Mouse (Mus musculus): Measurements from ENCODE around the gene Akt1.

Gene Akt1

DNA sequence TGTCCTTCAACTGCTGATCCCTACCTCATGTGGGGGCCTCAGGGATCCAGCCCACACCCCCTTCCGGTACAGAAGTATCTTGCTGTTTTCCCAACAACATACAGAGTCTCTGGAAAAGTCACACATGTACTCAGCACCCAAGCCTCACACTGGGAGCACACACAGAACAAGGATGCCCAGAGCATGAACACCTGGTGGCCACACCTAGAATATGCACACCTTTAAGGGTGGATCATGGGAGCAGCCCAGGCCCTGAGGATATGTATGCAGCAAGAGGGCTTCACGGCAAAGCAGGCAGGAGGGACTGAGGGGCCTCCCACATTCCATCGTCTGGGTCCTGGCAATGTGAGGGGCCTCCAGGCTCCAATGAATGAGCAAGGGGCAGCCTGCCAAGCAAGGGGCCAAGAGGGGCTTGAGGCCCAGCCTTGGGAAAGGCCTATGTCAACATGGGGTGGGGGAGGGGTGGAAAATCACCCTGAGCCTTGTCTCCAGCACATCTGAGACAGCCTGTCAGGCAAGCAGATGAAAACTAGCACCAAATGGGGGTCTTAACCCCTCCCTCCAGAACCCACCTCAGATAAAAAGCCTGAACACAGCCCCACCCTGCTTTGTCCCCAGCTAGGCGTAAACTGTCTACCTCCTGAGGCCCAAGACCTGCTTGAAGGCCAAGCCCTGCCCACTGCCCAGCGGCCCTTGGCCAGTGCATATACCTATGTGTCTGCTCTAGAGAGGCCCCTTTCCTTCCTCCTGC, 13.9 kb downstream of the Akt1 start:
- DNase-seq (ENCODE audit: low read depth) = no peak

DNA sequence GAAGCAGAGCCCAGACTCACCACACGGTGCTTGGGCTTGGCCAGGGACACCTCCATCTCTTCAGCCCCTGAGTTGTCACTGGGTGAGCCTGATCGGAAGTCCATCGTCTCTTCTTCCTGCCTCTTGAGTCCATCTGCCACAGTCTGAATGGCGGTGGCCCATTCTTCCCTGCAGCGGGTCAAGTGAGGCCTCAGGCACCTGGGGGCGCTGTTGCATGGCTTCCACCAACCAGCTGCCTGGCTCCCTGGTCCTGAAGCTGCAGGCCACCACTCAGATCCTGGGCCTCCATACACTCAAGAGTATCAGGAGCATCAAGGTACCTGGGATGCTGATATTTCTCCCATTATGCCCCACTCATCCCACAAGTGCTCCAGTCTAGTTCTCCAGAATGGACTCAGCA, 15.6 kb downstream of the Akt1 start:
- DNase-seq (ENCODE audit: low read depth) = no peak

DNA sequence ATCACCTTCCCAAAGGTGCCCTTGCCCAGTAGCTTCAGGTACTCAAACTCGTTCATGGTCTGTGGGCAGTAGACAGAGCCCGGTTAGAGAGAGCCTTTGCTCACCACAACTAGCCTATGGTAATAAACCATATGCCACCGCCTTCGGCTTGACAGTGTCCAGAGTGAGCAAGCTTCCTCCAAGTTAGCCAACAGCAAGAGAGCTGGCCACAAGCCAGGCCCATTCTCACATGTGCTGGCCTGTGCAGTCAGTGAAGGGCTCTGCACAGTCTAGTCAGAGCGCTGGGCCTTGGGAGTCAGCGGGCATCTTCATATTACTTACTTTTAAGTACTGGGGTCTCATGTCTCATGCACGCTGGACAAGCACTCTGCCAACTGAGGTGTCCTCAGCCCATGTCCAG, 16.1 kb downstream of the Akt1 start:
- DNase-seq (ENCODE audit: low read depth) = no peak

DNA sequence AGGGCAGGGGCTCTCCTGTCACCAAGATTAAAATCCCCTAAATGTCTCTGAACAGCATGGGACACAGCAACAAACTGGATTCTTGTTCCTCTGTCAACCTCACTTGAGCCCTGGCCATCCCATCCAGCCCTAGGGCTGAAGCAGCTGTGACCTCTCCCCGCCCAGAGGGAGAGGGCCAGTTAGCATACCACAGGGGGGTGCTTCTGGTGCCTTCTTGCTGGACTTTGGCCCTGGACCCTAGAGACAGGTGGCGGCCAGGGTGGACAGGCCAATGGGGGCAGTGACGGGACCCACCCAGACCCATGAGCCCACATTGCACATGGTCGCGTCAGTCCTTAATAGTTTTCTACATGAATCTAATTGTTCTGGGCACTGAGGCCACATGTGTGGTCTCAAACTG, 20.6 kb downstream of the Akt1 start:
- no peak for DNase-seq (ENCODE audit: low read depth)

DNA sequence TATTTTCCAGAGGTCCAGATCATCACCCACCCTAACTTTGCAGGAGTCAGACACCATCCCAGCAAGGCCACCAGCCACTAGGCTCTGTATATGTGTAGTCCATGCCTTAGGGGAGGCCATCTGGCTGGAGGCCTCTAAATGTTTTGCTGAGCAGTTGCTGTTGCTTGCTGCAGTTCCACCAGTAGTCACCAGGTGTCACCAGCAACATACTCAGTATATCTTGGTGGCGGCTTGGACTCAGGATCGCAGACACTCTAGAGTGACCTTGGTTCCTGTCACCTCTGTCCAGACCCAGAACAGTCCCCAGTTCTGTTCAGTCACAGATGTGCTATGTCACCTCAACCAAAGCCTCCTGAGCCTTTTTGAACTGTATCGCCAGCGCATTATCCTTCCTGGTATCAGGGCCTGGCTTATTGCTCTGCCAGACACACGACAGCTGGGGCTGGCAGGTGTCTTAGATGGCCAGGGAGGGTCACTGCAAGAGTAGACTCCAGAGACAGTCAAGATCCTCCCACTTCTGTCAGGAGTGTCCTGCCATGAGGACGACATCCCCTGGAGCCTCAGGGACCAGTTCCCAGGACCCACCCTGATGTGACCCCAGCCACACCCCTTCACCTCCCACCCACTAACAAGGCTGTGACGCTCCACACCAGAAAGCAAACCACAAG, 21.4 kb downstream of the Akt1 start:
- peak; percentile 90 for DNase-seq (ENCODE audit: low read depth)

DNA sequence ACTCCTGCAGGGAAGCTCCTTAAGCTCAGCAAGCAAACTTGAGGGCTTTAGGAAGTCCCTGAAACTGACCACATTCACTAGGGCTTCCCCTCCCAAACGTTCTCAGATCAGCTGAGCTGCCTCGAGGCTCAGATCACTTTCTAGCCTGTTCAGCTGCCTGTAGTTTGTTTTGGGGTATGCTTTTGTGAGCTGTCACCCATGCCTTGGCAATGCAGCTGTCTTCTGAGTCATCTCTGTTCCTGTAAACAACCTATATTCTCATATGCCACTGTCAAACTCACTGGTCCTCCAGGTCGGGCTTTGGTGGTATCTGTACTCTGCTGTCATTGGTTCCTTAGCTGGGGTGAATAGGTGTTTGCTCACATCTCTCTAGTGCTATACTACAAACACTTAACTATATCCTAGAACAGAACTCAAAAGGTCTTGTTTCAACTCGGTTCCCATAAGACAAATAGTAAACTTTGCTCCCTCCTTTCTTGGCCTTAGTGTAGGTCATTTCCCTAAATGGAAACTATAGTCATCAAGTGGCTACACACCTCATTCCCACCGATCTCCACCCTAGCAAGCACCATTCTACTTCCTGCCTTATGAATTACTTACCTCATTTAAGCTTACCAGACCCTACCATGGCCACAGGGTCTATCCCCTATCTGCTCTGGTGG, 22.8 kb downstream of the Akt1 start:
- DNase-seq (ENCODE audit: low read depth) = no peak

DNA sequence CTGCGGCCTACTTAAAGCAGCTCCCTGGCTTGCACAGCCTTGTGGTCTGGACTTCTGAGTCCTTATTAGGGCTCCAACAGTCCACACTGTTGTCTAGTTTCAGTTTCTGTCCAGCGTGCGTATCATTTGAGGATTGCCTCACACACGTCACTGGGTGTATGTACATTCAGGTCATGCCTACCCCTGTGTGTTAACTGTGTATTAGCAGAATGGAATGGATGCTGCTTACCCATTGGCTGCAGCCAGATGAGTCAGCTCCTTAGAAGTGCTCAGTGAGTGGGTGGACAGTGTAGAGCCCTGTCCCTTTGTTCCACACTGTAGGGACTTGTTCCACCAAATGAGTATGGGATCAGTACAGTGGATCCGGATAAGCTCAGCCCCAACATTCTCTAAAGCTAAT, 26.6 kb downstream of the Akt1 start:
- DNase-seq (ENCODE audit: low read depth) = no peak

DNA sequence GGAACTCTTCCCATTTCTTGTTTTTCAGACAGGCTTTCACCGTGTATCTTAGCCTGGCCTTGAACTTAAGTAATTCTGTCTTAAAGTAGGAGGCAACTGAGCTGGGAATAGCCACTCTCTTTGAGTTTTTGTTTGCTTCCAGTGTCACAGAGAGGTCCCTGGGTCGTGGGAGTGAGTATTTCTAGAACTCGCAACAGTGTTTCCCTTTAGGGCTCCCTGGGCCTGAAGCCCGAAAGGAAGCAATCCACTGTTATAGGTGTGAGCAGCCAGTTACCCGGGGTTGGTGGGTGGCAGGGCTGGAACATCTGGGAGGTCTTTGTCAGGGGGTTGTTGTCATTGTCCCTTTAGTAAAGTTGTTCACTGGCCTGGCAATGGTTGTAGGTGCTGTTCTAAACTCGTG, 28.5 kb downstream of the Akt1 start:
- no peak for DNase-seq (ENCODE audit: low read depth)

DNA sequence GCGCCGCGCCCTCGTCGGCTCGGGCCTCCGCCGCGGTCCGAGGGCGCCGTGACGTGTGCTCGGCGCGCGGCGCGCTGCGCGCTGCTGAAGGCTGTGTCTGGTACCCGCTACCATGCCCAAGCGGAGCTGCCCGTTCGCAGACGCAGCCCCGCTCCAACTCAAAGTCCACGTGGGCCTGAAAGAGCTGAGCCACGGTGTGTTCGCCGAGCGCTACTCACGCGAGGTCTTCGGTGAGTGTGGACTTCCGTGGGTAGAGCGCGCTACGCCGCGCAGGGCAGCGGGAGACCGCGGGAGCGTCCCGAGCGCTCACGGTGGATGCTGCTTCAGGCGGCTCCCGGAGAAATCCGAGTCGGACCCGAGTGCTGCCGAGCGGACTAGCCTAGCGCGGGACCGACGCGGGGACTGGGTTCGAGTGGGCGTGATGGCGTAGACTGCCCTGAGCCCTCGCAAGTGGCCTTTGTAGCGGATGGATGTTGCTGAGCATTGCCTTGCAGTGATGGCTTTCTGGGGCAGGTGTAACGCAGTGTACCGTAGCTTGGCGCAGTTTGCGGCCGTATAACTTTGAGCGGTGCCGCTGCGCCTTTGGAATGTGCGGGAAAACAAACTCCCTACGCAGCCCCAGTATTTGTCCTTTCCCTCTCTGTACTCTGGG, 29.7 kb downstream of the Akt1 start:
- no peak for DNase-seq (ENCODE audit: low read depth)

DNA sequence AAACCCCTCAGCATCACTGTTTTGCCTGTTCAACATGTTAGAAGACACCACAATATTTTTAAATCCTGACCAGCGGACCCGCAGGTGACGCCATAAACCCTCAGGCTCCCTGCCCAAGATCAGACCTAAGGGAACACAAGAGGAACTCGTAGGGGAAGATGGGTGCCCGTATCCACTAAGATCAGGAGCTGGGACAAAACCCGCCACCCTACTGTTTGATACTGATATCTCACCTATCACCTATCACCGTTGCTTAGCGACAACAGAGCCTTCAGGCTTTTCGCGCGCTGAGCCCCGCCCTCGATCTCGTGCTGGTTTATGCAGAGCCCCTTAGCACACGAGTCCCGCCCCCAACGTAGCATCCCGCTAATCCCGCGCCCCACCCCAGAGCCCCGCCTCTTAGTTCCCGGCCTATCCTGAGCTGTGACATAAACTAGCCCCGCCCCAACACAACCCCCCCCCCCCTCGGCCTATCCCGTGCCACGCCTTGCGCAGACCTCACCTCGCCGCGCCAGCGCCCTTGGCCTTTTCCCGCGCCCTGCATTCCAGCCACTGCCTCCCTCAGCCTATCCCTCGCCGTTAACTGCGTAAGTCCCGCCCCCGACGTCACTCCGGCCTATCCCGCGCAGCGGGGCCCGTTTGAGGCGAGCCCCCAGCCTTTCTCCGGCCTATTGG, 30.4 kb downstream of the Akt1 start, which contains the start of gene Siva1:
Gene Siva1 (plus strand): TSS at position 500 of the 675 bp plus-strand sequence.
- peak; percentile 97 for DNase-seq (ENCODE audit: low read depth)

DNA sequence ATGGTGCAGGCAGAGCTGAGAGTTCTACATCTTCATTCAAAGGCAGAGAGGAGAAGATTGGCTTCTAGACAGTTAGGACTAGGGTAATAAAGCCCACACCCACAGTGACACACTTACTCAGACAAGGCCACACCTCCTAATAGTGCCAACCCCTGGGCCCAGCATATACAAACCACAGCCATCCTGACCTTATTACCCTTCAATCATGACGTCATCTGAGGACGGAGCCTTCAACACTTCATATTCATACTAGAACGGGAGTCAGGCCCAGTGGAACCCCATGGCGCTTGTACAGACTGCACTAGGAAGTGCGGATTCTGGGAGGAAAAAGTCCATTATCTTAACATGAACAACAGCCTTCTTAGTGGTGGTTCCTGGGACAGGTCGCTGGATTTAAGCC, 31.6 kb downstream of the Akt1 start:
- no peak for DNase-seq (ENCODE audit: low read depth)

DNA sequence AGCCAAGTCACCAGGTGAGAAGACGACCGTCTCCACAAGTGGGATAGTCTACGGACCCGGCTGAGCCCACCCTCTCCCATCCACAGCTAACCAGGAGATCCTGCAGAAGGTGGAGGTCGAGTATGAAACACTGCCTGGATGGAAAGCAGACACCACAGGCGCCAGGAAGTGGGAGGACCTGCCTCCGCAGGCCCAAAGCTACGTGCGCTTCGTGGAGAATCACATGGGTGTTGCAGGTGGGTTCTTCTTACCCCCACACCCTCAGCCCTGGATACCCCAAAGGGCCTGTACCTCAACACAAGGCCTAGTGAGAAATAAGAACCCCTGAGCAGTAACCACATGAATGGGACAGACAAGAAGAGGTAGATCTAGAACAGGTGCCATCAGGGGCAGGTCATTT, 35.2 kb downstream of the Akt1 start:
- DNase-seq (ENCODE audit: low read depth) = no peak

DNA sequence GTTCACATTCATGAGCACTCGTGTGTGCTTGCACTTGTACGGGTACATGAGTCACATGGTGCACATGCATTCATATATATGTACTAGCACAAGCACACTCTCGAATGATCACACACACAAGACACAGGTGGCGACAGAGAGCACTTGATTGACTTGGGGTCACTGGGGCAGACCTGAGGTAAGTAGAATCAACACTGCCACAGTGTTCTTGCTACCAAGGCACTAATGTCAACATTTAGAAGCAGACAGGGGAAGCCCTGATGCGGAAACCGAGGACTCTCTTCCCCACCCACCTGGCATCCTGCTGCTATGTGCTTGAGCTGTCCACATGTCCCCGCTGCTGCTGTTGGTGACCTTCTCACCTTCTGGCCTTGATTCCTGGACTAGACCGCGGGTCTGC, 41.0 kb downstream of the Akt1 start:
- DNase-seq (ENCODE audit: low read depth) = no peak

DNA sequence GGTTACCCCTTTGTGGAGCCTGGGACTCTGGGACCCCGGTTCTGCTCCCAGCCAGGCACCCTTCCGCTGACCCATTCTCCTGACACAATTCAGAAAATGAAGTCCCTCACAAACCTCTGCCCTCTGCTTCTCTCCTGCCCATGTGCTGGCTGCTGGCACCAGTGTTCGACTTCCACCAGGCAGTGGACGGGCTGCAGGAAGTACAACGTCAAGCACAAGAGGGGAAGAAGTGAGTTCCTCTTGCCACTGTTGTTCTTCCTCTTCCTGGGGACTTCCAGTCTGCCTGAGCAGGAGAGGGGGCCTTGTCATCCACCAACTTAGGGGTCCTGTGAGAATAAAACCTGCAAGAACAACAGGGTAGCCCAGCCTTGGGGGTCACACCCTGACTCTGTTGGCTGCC, 41.8 kb downstream of the Akt1 start:
- DNase-seq (ENCODE audit: low read depth) = no peak

DNA sequence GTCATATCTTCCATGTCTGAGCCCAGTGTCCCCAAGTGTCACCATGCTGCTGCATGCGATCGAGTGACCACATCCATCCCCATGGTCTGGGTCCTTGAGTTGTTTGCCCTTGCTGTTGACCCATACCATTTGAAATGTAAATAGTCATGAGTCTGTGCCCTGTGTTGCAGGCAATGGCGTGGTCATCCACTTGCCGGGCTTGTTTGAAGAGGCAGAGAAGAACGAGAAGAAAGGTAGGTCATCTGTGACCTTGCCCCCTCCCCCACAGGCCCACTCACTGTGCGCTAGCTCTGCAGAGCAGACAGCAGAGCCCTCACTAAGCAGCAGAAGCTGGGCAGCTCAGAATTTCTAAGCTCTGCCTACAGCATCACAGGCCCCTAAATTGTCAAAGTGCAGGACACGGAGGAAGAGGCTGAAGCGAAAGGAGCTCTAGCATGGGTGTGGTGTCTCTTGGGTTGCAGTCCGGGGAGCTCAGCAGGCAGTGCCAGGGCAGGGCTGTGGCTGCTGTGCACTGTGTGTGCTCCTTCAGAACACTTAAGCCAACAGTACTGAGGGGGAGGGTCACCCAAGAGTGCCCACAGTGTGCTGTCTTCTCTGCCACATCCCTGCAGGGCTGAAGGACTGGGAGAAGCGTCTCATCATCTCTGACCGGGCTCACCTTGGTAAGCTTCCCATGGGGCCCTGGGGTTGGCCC, 42.5 kb downstream of the Akt1 start:
- no peak for DNase-seq (ENCODE audit: low read depth)

DNA sequence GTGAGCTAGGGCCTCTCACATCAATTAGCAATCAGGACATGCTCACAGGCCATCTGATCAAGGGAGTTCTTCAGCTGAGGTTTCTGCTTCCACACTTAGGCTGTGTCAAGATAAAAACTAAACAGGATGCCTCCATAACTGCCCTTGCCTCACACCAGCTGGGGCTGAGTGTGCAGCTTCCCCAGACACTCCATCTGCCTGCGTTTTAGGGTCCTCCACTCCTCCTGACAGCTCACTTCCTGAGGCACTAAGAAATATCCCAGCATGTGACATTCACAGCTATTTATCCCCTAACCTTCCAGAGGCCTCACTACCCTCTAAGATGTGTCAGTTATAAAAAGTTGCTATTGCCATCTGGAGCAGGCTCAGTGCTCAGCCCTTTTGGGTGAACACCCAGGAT, 43.2 kb downstream of the Akt1 start:
- no peak for DNase-seq (ENCODE audit: low read depth)

DNA sequence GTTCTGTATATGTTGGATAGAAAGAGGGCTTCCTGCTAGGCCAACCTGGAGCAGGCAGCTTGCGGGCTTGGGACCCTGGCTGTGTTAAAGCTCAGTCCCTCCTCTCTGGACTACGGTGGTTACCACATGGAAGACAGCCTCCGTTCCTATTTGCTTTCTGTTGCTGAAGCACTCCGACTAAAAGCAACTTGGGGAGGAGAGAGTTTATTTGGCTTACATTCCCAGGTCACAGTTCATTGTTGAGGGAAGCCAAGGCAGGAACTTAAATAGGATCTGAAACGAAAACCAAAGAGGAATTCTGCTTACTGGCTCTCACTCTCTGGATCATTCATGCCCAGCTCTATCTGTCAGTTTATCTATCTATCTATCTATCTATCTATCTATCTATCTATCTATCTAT, 43.9 kb downstream of the Akt1 start:
- DNase-seq (ENCODE audit: low read depth) = no peak

DNA sequence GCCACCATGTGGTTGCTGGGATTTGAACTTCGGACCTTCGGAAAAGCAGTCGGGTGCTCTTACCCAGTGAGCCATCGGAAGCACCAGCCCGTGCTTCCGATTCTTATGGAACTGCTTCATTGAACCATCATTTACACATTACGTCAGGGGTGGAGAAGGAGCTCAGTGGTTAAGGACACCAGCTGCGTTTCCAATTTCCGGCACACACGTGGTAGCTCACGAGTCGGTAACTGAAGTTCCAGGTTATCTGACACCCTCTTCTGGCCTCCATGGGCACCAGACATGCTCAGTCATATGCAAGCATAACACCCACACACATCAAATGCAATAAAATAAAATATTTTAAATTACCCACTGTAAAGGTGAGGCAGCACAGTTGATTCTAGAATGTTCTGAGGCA, 44.7 kb downstream of the Akt1 start:
- DNase-seq (ENCODE audit: low read depth) = no peak

DNA sequence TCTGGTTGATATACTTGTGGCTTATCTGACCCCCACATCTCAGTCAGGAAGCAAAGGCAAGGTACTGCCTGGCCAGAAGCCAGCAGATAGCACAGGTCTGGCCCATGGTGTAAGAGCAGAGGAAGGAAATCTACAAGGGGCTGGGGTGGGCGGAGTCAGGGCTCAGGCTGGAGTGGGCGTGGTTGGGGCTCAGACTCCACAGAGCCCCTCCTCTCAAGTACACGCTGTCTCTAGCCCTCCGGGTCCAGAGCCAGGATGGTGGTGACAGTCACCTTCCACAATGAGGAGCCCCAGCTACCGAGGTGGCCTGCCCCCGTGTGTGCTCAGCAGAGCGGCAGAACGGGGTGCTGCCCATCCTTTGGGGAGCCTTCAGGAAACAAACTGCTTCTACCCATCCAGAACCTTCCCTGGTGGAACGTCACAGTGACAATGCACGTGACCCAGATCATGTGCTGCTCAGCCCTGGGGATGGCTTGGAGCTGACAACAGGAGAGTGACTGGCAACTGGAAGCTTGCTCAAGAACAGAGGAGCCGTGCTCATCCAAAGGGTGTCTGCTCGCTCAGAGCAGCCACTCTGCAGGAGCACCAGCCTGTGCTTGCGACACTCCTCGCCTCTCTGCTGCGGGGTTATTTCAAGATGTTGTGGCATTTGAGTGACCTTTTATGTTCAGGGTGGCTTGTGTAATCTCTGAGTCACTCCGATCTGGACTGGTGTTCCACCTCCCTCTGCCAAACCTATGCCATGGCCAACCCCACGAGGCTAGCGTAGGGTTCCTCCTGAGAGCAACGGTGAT, 45.6 kb downstream of the Akt1 start:
- DNase-seq (ENCODE audit: low read depth) = peak; percentile 79

DNA sequence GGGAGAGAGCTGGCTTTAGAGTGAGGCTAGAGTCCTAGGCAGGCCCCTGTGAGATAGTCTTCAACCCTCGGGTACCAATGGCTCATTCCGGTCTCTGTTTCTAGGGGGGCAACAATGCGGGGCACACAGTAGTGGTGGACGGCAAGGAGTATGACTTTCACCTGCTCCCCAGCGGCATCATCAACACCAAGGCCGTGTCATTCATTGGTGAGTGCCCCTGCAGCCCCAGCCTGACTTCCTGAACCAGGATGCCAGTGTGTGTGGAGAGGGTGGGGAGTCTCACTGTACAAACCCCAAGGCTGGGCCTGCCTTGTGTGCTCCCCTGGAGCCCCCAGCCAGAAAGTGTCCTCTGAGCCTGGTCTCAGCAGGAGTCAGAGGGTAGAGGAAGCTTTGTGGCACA, 46.5 kb downstream of the Akt1 start:
- DNase-seq (ENCODE audit: low read depth) = no peak
